In genomic region chr7:135010997-135011396, GRCm38 (mm10) we compare ENCODE assay signal across 23 mouse cellular contexts.
DNase-seq lines count a peak whose midpoint lies in the region; ATAC-seq and TF ChIP-seq lines count a peak whose summit lies in the region.
"Had no signal": no experiment of that assay in that cellular context is flagged by ENCODE, and none has a peak within 500 bp of the region (broad histone marks: within the 10 kb centered on the region; RNA-seq: fewer than 3 reads in every experiment).

No protein-coding gene starts in this region.

- H3K4me2 ChIP-seq in midbrain, embryonic 11.5 days, result no peak overlapping the region
- H3K4me2 ChIP-seq in midbrain, postnatal 0 days (ENCODE audit: low read depth, low read length, poor library complexity, severe bottlenecking), result no peak overlapping the region

- in situ Hi-C loops in ES-E14 (cut with MboI; ENCODE audit: low sequenced_read_pairs in 2 of 2, unreplicated experiment in 2 of 2), result no loop called here

- H3K9ac ChIP-seq in midbrain, embryonic 11.5 days (ENCODE audit: low read length), result no peak overlapping the region
- no peak overlapping the region for H3K9ac ChIP-seq in midbrain, postnatal 0 days (replicated peaks; ENCODE audit: low read length, poor library complexity, severe bottlenecking)
- no peak overlapping the region for H3K9ac ChIP-seq in ES-E14 (ENCODE audit: insufficient read depth, low read depth, low read length, poor library complexity, severe bottlenecking)

- 0 out of 2 replicates have a peak, but pooled peaks cover 3% of the 10 kb centered on the region for H3K4me1 ChIP-seq in heart, embryonic 10.5 days
- H3K4me1 ChIP-seq in midbrain, embryonic 11.5 days (ENCODE audit: control insufficient read depth, insufficient read depth, low read length), result no peaks in the 10 kb centered on the region
- H3K4me1 ChIP-seq in midbrain, postnatal 0 days (ENCODE audit: insufficient read depth, low read length), result no peaks in the 10 kb centered on the region
- H3K4me1 ChIP-seq in ES-E14 (ENCODE audit: control insufficient read depth in 2 of 2, insufficient read depth in 2 of 2, low read length in 2 of 2, poor library complexity in 1 of 2), result no peaks in the 10 kb centered on the region

- WGBS in heart, embryonic 10.5 days, result 84% methylated on average over 2 of the region's 2 CpGs
- 89% methylated on average over 2 of the region's 2 CpGs for WGBS in midbrain, embryonic 11.5 days
- WGBS in midbrain, postnatal 0 days, result 87% methylated on average over 2 of the region's 2 CpGs

- H3K9me3 ChIP-seq in heart, embryonic 10.5 days, result no peaks in the 10 kb centered on the region
- no peaks in the 10 kb centered on the region for H3K9me3 ChIP-seq in midbrain, embryonic 11.5 days (ENCODE audit: control insufficient read depth, low read length)
- H3K9me3 ChIP-seq in midbrain, postnatal 0 days (ENCODE audit: low read length), result no peaks in the 10 kb centered on the region
- no peaks in the 10 kb centered on the region for H3K9me3 ChIP-seq in ES-E14 (ENCODE audit: control insufficient read depth, insufficient read depth, low read depth, low read length)

- ATAC-seq in midbrain, embryonic 11.5 days (ENCODE audit: low FRiP score), result no peak
- no peak for ATAC-seq in midbrain, postnatal 0 days (ENCODE audit: low FRiP score)
- ATAC-seq: activated CD4-positive, CD25-positive, alpha-beta regulatory T cell, adult 4 months; CD4-positive, CD25-positive, alpha-beta regulatory T cell, adult 4 months; Patski had no signal

- H3K4me3 ChIP-seq in heart, embryonic 10.5 days, result no peak overlapping the region
- no peak overlapping the region for H3K4me3 ChIP-seq in midbrain, embryonic 11.5 days (ENCODE audit: low read depth, low read length)
- no peak overlapping the region for H3K4me3 ChIP-seq in midbrain, postnatal 0 days (ENCODE audit: low read depth, low read length)
- no peak overlapping the region for H3K4me3 ChIP-seq in ES-E14 (ENCODE audit: insufficient read depth in 1 of 2, low read depth in 1 of 2, low read length in 2 of 2, poor library complexity in 1 of 2, severe bottlenecking in 1 of 2)

- no peak for TF ChIP-seq CTCF in midbrain, postnatal 0 days (IDR thresholded peaks at IDR 0.05)

- no peak overlapping the region for H3K27ac ChIP-seq in heart, embryonic 10.5 days
- no peak overlapping the region for H3K27ac ChIP-seq in midbrain, embryonic 11.5 days (ENCODE audit: low read depth, low read length)
- H3K27ac ChIP-seq in midbrain, postnatal 0 days (ENCODE audit: low read depth, low read length), result no peak overlapping the region
- H3K27ac ChIP-seq in ES-E14 (ENCODE audit: insufficient read depth, low read depth, low read length, poor library complexity, severe bottlenecking), result no peak overlapping the region

- DNase-seq in heart, adult 11 months, result peak; percentile 79
- DNase-seq in heart, adult 18-20 months, result no peak
- DNase-seq in heart, embryonic 10.5 days (ENCODE audit: low spot score), result peak; percentile 43
- no peak for DNase-seq in heart, postnatal 36 days
- DNase-seq in midbrain, embryonic 11.5 days (ENCODE audit: low spot score, missing footprints), result peak; percentile 26
- no peak for DNase-seq in midbrain, postnatal 0 days (ENCODE audit: low spot score)
- no peak for DNase-seq in ES-E14 (ENCODE audit: low read depth, low spot score)
- no peak for DNase-seq in embryo, embryonic 10 days (ENCODE audit: low spot score)
- DNase-seq: adrenal gland, adult 2 months; adrenal gland, adult 8-10 months; adrenal gland, postnatal 10 days; adrenal gland, postnatal 14 days; adrenal gland, postnatal 25 days; adrenal gland, postnatal 36 days; B cell, adult 2 months; cerebellum, adult 11 months; cerebellum, adult 11-12 months; cerebellum, adult 18-20 months had no signal

- no peaks in the 10 kb centered on the region for H3K27me3 ChIP-seq in heart, embryonic 10.5 days (ENCODE audit: insufficient read depth, poor library complexity, severe bottlenecking)
- H3K27me3 ChIP-seq in midbrain, embryonic 11.5 days (ENCODE audit: control insufficient read depth, insufficient read depth, low read length), result no peaks in the 10 kb centered on the region
- H3K27me3 ChIP-seq in midbrain, postnatal 0 days (ENCODE audit: insufficient read depth, low read length), result no peaks in the 10 kb centered on the region
- H3K27me3 ChIP-seq: CH12.LX, Patski had no signal

- H3K36me3 ChIP-seq in heart, embryonic 10.5 days, result no peaks in the 10 kb centered on the region
- H3K36me3 ChIP-seq in midbrain, embryonic 11.5 days (ENCODE audit: control insufficient read depth, insufficient read depth, low read length), result no peaks in the 10 kb centered on the region
- H3K36me3 ChIP-seq in midbrain, postnatal 0 days (ENCODE audit: insufficient read depth, low read length), result no peaks in the 10 kb centered on the region
- no peaks in the 10 kb centered on the region; the same call in 1 of the 2 replicates for H3K36me3 ChIP-seq in ES-E14 (ENCODE audit: control insufficient read depth, insufficient read depth, low read length, poor library complexity, severe bottlenecking)
- H3K36me3 ChIP-seq: G1E had no signal

- intact Hi-C loops in heart, postnatal 36 days (cut with DNase I), result no loop called here

TF ChIP-seq in ES-E14, 5 proteins besides CTCF, POLR2A, EP300 and RAD21:
- TF ChIP-seq ZNF384 (IDR thresholded peaks at IDR 0.05; ENCODE audit: low read depth, low read length) (no peak), MAFK (IDR thresholded peaks at IDR 0.05; ENCODE audit: insufficient read depth, low read depth, low read length) (peak; percentile 84)

Comparison
In these comparisons a context has a peak if more than half of its experiments do, and no peak if none do; other contexts are left out.
1. DNase-seq: peak in heart, adult 11 months (single experiment), heart, embryonic 10.5 days (single experiment) and midbrain, embryonic 11.5 days (single experiment); none in heart, adult 18-20 months (0 of 2), heart, postnatal 36 days (0 of 2), midbrain, postnatal 0 days (single experiment), ES-E14 (single experiment) and embryo, embryonic 10 days (single experiment).